Mouse (Mus musculus) adrenal gland, postnatal 25 days (tissue): ENCODE data around the gene M1ap. TPM values are rescaled to one million over a fixed set of nuclear protein-coding genes. Genes with fewer than 3 reads are reported as not detected.

Source experiments
- DNase-seq: peaks from one replicate; pipeline ENCODE4 v3.0.0; 2021; ENCODE audit warnings: mixed read lengths
- microRNA-seq, 2 experiments: library from miRNA; unstranded; fragments of <30 nt; microRNA quantifications; one replicate each; pipeline ENCODE4 v1.2.0; 2021
- total RNA-seq: library from RNA; stranded (reverse); gene quantifications from 2 replicates; pipeline ENCODE4 v1.2.3, GENCODE M21; 2021

M1ap gene
- total RNA-seq, 1 experiment from 2014 or later: not detected

- DNase-seq: peak; percentile 51
Observed at GRCm38 (mm10) chr6:83070311-83071219, 123.9 kb downstream of the M1ap start.

- DNase-seq: peak; percentile 33
Observed at GRCm38 (mm10) chr6:83071220-83071619, 124.5 kb downstream of the M1ap start.

- no peak for DNase-seq
Observed at GRCm38 (mm10) chr6:83074979-83075378, 128.3 kb downstream of the M1ap start.

- peak; percentile 46 for DNase-seq
Observed at GRCm38 (mm10) chr6:83077630-83078323, 131.1 kb downstream of the M1ap start, which contains the start of gene Pcgf1. Gene Pcgf1 (plus strand): TSS chr6:83077869.

GRCm38 (mm10) chr6:83078324-83078858 is 131.7 kb downstream of the M1ap start:
- DNase-seq: peak; percentile 99

Small RNA genes within 50 kb of the gene (microRNA-seq; reads per million reads assigned to microRNA genes)
- 0 to 0.34 reads per million in 2 experiments for gene Mir7040

Other genes with a start within 250 kb of the M1ap start
- gene Pole4, start 241.5 kb upstream of the M1ap start, total RNA-seq: 42.3 and 49.2 TPM in 2 replicates
- 87.9 and 110 TPM in 2 replicates for gene Hk2, start 172.4 kb upstream of the M1ap start, total RNA-seq
- gene Sema4f, start 7.1 kb upstream of the M1ap start, total RNA-seq: 1.00 and 1.4 TPM in 2 replicates
- gene Dok1, start 86.6 kb downstream of the M1ap start, total RNA-seq: 10.1 and 15.9 TPM in 2 replicates
- gene Loxl3, start 87.3 kb downstream of the M1ap start, total RNA-seq: 2.3 and 2.5 TPM in 2 replicates
- gene Aup1, start 107.6 kb downstream of the M1ap start, total RNA-seq: 214 TPM in 2 replicates
- 59.1 and 70.1 TPM in 2 replicates for gene Htra2, start 108.4 kb downstream of the M1ap start, total RNA-seq
- 4.0 and 4.4 TPM in 2 replicates for gene Dqx1, start 110.9 kb downstream of the M1ap start, total RNA-seq
- 14.0 and 14.2 TPM in 2 replicates for gene Tlx2, start 123.4 kb downstream of the M1ap start, total RNA-seq
- gene Pcgf1, start 131.0 kb downstream of the M1ap start, total RNA-seq: 61.8 and 64.2 TPM in 2 replicates
- 11.6 and 22.8 TPM in 2 replicates for gene Lbx2, start 139.5 kb downstream of the M1ap start, total RNA-seq
- 10.3 and 10.4 TPM in 2 replicates for gene Ccdc142, start 154.7 kb downstream of the M1ap start, total RNA-seq
- gene Gm42688, start 154.7 kb downstream of the M1ap start, total RNA-seq: 10.6 and 12.1 TPM in 2 replicates
- 92.9 and 112 TPM in 2 replicates for gene Mrpl53, start 162.1 kb downstream of the M1ap start, total RNA-seq
- 76.1 and 82.2 TPM in 2 replicates for gene Mogs, start 168.6 kb downstream of the M1ap start, total RNA-seq
- gene Wbp1, start 174.7 kb downstream of the M1ap start, total RNA-seq: 92.3 and 118 TPM in 2 replicates
- 24.3 and 31.3 TPM in 2 replicates for gene Ino80b, start 178.5 kb downstream of the M1ap start, total RNA-seq
- gene Rtkn, start 188.6 kb downstream of the M1ap start, total RNA-seq: 17.6 and 22.6 TPM in 2 replicates
- gene Wdr54, start 209.5 kb downstream of the M1ap start, total RNA-seq: 1.2 and 5.1 TPM in 2 replicates
- 0.61 and 1.2 TPM in 2 replicates for gene 1700003E16Rik, start 209.5 kb downstream of the M1ap start, total RNA-seq
- 138 and 172 TPM in 2 replicates for gene Dctn1, start 219.0 kb downstream of the M1ap start, total RNA-seq